Mouse (Mus musculus) right cerebral cortex, postnatal 36 days (tissue): Measurements from ENCODE around the gene Mau2.

Experiments
- DNase-seq, 2 experiments: peaks; one replicate each; pipeline ENCODE4 v3.0.0; 2022; ENCODE audit warnings: low spot score in 2 of 2, mixed read lengths in 1 of 2

Mau2 gene

DNA sequence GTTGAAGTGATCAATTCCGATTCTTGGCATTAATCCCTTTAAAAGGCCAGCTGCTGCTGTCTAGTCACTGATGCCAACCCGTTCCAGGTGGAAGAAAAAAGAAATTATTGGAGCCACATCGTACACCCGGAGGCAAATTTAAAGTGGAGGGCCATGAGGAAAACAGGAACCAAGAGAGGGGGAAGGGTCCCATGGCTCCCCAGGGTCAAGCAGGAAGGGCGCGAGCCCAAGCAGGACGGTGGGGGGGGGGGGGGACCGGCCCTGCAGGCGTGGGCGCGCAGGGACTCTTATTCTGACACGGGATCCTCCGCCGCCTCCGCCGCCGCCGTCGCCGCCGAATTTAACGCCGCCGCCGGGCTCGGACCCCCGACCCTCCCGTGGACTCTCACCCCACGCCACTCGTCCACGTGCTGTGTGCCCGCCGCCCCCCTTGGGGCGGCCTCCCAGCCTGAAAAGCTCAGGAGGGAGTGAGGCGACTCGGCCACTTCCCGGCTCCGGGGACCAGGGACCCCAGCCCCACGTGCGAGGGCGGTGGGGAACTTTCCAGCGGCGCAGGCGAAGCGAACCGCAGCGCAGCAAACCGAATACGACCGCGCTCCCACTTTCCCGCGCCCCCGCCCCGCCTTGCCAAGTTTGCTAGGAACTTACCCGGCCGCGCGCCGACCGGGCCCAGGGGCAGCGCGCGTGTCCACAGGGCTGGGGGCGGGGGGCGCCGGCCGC lies 68.9 kb downstream of the Mau2 start:
- no peak for DNase-seq

GRCm38 (mm10) chr8:69973063-69973441 lies 69.5 kb downstream of the Mau2 start:
- DNase-seq: no peak

GRCm38 (mm10) chr8:69970880-69971279 lies 71.7 kb downstream of the Mau2 start:
- DNase-seq: no peak

DNA sequence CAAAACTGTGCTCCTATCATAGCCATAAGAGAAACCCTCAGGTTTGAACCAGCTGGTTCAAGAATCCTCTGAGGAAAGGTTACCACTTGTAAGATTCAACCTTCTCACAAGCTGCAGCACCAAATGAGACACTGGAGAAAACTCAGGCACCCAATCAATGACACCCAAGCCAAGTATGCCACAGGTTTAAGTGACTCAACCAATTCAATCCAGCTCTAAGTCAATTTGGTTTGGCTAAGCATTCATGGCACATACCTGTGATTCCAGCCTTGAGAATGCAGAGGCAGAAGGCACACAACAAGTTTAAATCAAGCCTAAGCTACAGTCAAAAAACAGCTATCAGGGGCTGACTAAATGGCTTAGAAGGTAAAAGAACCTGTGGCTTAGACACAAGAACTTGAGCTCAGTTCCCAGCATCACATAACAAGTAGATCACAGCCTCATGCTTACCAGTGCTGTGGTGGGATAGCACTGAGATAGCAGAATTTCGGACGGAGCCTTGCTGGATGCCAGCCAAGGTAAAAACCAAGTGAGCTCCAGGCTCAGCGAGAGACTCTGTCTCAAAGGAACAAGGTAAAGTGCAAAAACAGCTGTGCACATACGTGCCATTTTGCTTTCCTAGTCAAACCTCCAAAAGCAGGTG lies 75.1 kb downstream of the Mau2 start:
- no peak for DNase-seq
